In genomic region chr6:72834518-72834917, GRCm38 (mm10) we compare ENCODE assay signal across 27 mouse cellular contexts. TPM values are rescaled to one million over a fixed set of nuclear protein-coding genes. Genes with fewer than 3 reads are reported as not detected.
DNase-seq lines count a peak whose midpoint lies in the region; ATAC-seq and TF ChIP-seq lines count a peak whose summit lies in the region.
"Had no signal": no experiment of that assay in that cellular context is flagged by ENCODE, and none has a peak within 500 bp of the region (broad histone marks: within the 10 kb centered on the region; RNA-seq: fewer than 3 reads in every experiment).

No protein-coding gene starts in this region.

- no peak overlapping the region for H3K9ac ChIP-seq in forebrain, postnatal 0 days
- H3K9ac ChIP-seq in forebrain, embryonic 15.5 days (replicated peaks) = no peak overlapping the region
- H3K9ac ChIP-seq in stomach, postnatal 0 days (ENCODE audit: low read length) = no peak overlapping the region
- H3K9ac ChIP-seq: embryonic facial prominence, embryonic 13.5 days; embryonic facial prominence, embryonic 15.5 days; forebrain, embryonic 13.5 days had no signal

- no peaks in the 10 kb centered on the region for H3K27me3 ChIP-seq in forebrain, postnatal 0 days (ENCODE audit: insufficient read depth, low read length)
- no peaks in the 10 kb centered on the region for H3K27me3 ChIP-seq in forebrain, embryonic 15.5 days
- no peaks in the 10 kb centered on the region for H3K27me3 ChIP-seq in C2C12 (ENCODE audit: control insufficient read depth, insufficient read depth, insufficient read length)
- no peaks in the 10 kb centered on the region for H3K27me3 ChIP-seq in stomach, postnatal 0 days (ENCODE audit: control insufficient read depth, insufficient read depth, low read length)
- H3K27me3 ChIP-seq: CH12.LX; embryonic facial prominence, embryonic 13.5 days; embryonic facial prominence, embryonic 15.5 days; forebrain, embryonic 13.5 days; Patski had no signal

- WGBS in forebrain, postnatal 0 days = 40% methylated on average over 4 of the region's 4 CpGs
- 37% methylated on average over 4 of the region's 4 CpGs for WGBS in forebrain, embryonic 15.5 days
- WGBS in stomach, postnatal 0 days = 60% methylated on average over 4 of the region's 4 CpGs

- no peak overlapping the region for H3ac ChIP-seq in C2C12 (ENCODE audit: control insufficient read depth, insufficient read length, low read depth)

- no peak for DNase-seq in forebrain, postnatal 0 days
- DNase-seq in brain, embryonic 14.5 days (ENCODE audit: low read depth) = peak; percentile 21
- no peak for DNase-seq in stomach, postnatal 0 days (ENCODE audit: low spot score)
- no peak for DNase-seq in left cerebral cortex, postnatal 14 days (ENCODE audit: low spot score in 2 of 2)
- DNase-seq in embryo, embryonic 10.5 days (ENCODE audit: low spot score) = no peak
- DNase-seq: adrenal gland, adult 8-10 months; adrenal gland, postnatal 14 days; adrenal gland, postnatal 36 days; cerebellum, adult 11 months; cerebellum, adult 18-20 months; cerebellum, adult 8-10 months; cerebellum, adult 9-11 months; cerebellum, postnatal 14 days; cerebellum, postnatal 36 days; embryo, embryonic 11 days had no signal

- no peaks in the 10 kb centered on the region for H3K9me3 ChIP-seq in forebrain, postnatal 0 days (ENCODE audit: low read length)
- H3K9me3 ChIP-seq in forebrain, embryonic 15.5 days = no peaks in the 10 kb centered on the region
- no peaks in the 10 kb centered on the region for H3K9me3 ChIP-seq in stomach, postnatal 0 days (ENCODE audit: control insufficient read depth, low read length)
- H3K9me3 ChIP-seq: embryonic facial prominence, embryonic 13.5 days; embryonic facial prominence, embryonic 15.5 days; forebrain, embryonic 10.5 days; forebrain, embryonic 13.5 days; G1E had no signal

- no peaks in the 10 kb centered on the region for H3K79me3 ChIP-seq in C2C12 (ENCODE audit: low read depth)

- H3K27ac ChIP-seq in forebrain, postnatal 0 days (ENCODE audit: low read depth, low read length) = no peak overlapping the region
- H3K27ac ChIP-seq in forebrain, embryonic 15.5 days (replicated peaks) = no peak overlapping the region
- no peak overlapping the region for H3K27ac ChIP-seq in stomach, postnatal 0 days (replicated peaks)
- H3K27ac ChIP-seq: embryonic facial prominence, embryonic 13.5 days; embryonic facial prominence, embryonic 15.5 days; forebrain, embryonic 10.5 days; forebrain, embryonic 13.5 days had no signal

- H3K4me2 ChIP-seq in forebrain, postnatal 0 days (ENCODE audit: low read depth) = no peak overlapping the region
- no peak overlapping the region for H3K4me2 ChIP-seq in forebrain, embryonic 15.5 days (replicated peaks)
- no peak overlapping the region for H3K4me2 ChIP-seq in stomach, postnatal 0 days (replicated peaks; ENCODE audit: low read depth)
- H3K4me2 ChIP-seq: embryonic facial prominence, embryonic 13.5 days; embryonic facial prominence, embryonic 15.5 days; forebrain, embryonic 13.5 days had no signal

- H3K4me1 ChIP-seq in forebrain, postnatal 0 days (ENCODE audit: insufficient read depth) = no peaks in the 10 kb centered on the region
- no peaks in the 10 kb centered on the region for H3K4me1 ChIP-seq in forebrain, embryonic 15.5 days
- H3K4me1 ChIP-seq in stomach, postnatal 0 days (replicated peaks; ENCODE audit: control insufficient read depth, insufficient read depth) = no peaks in the 10 kb centered on the region
- H3K4me1 ChIP-seq: embryonic facial prominence, embryonic 15.5 days; forebrain, embryonic 10.5 days; forebrain, embryonic 13.5 days had no signal

- H3K36me3 ChIP-seq in forebrain, postnatal 0 days (ENCODE audit: insufficient read depth) = no peaks in the 10 kb centered on the region
- H3K36me3 ChIP-seq in forebrain, embryonic 15.5 days = peaks cover 1% of the 10 kb centered on the region; the same call in 1 of the 2 replicates
- H3K36me3 ChIP-seq in C2C12 (ENCODE audit: control insufficient read depth, insufficient read depth) = peaks cover 6% of the 10 kb centered on the region
- peaks cover 1% of the 10 kb centered on the region; the same call in 1 of the 2 replicates for H3K36me3 ChIP-seq in stomach, postnatal 0 days (ENCODE audit: control insufficient read depth, insufficient read depth, low read length)

- no peak for TF ChIP-seq EP300 in stomach, postnatal 0 days (optimal IDR thresholded peaks at IDR 0.05)

- no peak overlapping the region for H3K4me3 ChIP-seq in forebrain, postnatal 0 days (ENCODE audit: low read depth, low read length)
- no peak overlapping the region for H3K4me3 ChIP-seq in forebrain, embryonic 15.5 days
- H3K4me3 ChIP-seq in C2C12 (ENCODE audit: insufficient read depth, poor library complexity, severe bottlenecking) = no peak overlapping the region
- no peak overlapping the region for H3K4me3 ChIP-seq in stomach, postnatal 0 days (ENCODE audit: low read depth, low read length)
- H3K4me3 ChIP-seq: embryonic facial prominence, embryonic 13.5 days; embryonic facial prominence, embryonic 15.5 days; erythroblast, embryonic 14.5 days; forebrain, embryonic 10.5 days; forebrain, embryonic 13.5 days had no signal

- no peak for TF ChIP-seq POLR2A in brain, embryonic 14.5 days (IDR thresholded peaks at IDR 0.05; ENCODE audit: borderline replicate concordance, extremely low read depth, insufficient read depth, insufficient read length, poor library complexity, severe bottlenecking)

- no peaks in the 10 kb centered on the region for H3K79me2 ChIP-seq in C2C12 (ENCODE audit: control insufficient read depth, insufficient read depth)

- TF ChIP-seq CTCF in forebrain, postnatal 0 days (IDR thresholded peaks at IDR 0.05; ENCODE audit: low read depth) = 0 out of 2 replicates have a peak, but pooled peaks have one; percentile 10
- no peak for TF ChIP-seq CTCF in C2C12 (IDR thresholded peaks at IDR 0.05; ENCODE audit: control insufficient read depth, insufficient read depth, insufficient read length)
- no peak for TF ChIP-seq CTCF in brain, embryonic 14.5 days (IDR thresholded peaks at IDR 0.05; ENCODE audit: borderline replicate concordance, extremely low read depth, insufficient read depth, insufficient read length)
- TF ChIP-seq CTCF in stomach, postnatal 0 days (IDR thresholded peaks at IDR 0.05; ENCODE audit: low read depth) = peak; percentile 14; the same call in 1 of the 2 replicates

- intact Hi-C loops in left cerebral cortex, postnatal 14 days (cut with DNase I) = loop anchor here (5.0 kb wide), 1 partner anchor 47 kb away; the partner anchor contains the start of gene Tcf7l1

- no peak for ATAC-seq in forebrain, postnatal 0 days
- no peak for ATAC-seq in forebrain, embryonic 15.5 days (replicated peaks)
- ATAC-seq in stomach, postnatal 0 days (ENCODE audit: low FRiP score, low TSS enrichment) = no peak
- ATAC-seq: activated CD4-positive, CD25-positive, alpha-beta regulatory T cell, adult 4 months; CD4-positive, CD25-positive, alpha-beta regulatory T cell, adult 4 months; forebrain, embryonic 13.5 days; Patski had no signal

TF ChIP-seq in C2C12, 6 proteins besides CTCF, POLR2A, EP300 and RAD21:
- TF ChIP-seq MYOD1 (IDR thresholded peaks at IDR 0.05; ENCODE audit: control insufficient read depth, insufficient read length, low read depth) (peak; percentile 41), MYOG (IDR thresholded peaks at IDR 0.05; ENCODE audit: control insufficient read depth, extremely low read depth, insufficient read length) (no peak), MAX (IDR thresholded peaks at IDR 0.05) (no peak), FOSL1 (IDR thresholded peaks at IDR 0.05; ENCODE audit: insufficient read depth, low read length, poor library complexity, severe bottlenecking) (no peak)
TF ChIP-seq in C2C12: peak in this region for 1.

RNA-seq across cellular contexts. Expression of gene Tcf7l1, which starts 45.5 kb away (rescaled TPM):
- 1.1 and 2.1 TPM in 2 replicates for total RNA-seq in forebrain, postnatal 0 days (2014; rRNA removed)
- 3.4 and 4.5 TPM in 2 replicates for polyA plus RNA-seq in forebrain, postnatal 0 days (2015; fragmentation: Nextera tagmentation; extraction: Ambion mirVana)
- 6.2 and 6.9 TPM in 2 replicates for polyA plus RNA-seq in forebrain, embryonic 15.5 days (2015; fragmentation: Nextera tagmentation; extraction: Ambion mirVana)
- polyA plus RNA-seq in C2C12 (2012; fragmentation: generic; extraction: Trizol) = 18.3 TPM
- 13.1 and 14.5 TPM in 2 replicates for polyA plus RNA-seq in brain, embryonic 14.5 days (2012; rRNA removed)
- polyA plus RNA-seq in stomach, postnatal 0 days (2015; fragmentation: Nextera tagmentation; extraction: Ambion mirVana) = 11.1 and 12.2 TPM in 2 replicates
- 1 to 10 TPM; 4.8 to 5.0 TPM for total RNA-seq in left cerebral cortex, postnatal 14 days (2021)
- polyA plus RNA-seq: G1E had no signal

Comparison
In these comparisons a context has a peak if more than half of its experiments do, and no peak if none do; other contexts are left out.
1. CTCF ChIP-seq: peak in forebrain, postnatal 0 days (single experiment) and stomach, postnatal 0 days (single experiment); none in C2C12 (single experiment) and brain, embryonic 14.5 days (single experiment).